Mouse (Mus musculus): ENCODE data around the gene Pam.
"Not testable (repeated sequence)": the region's sequence is repeated elsewhere in the genome, so short reads cannot be mapped to it uniquely, and the experiment has no call there.

Gene Pam

GRCm38 (mm10) chr1:97769294-97769903, 326.0 kb downstream of the Pam start:
- DNase-seq (ENCODE audit: low spot score in 2 of 2): peak; percentile 33 to 37

- no peak for DNase-seq (ENCODE audit: low spot score in 2 of 2)
Observed at GRCm38 (mm10) chr1:97768906-97769293, 326.5 kb downstream of the Pam start.

- no peak for DNase-seq (ENCODE audit: low spot score in 2 of 2)
Observed at GRCm38 (mm10) chr1:97768089-97768488, 327.4 kb downstream of the Pam start.

- not testable (repeated sequence) for DNase-seq (ENCODE audit: low spot score in 2 of 2)
Observed at GRCm38 (mm10) chr1:97765712-97766111, 329.7 kb downstream of the Pam start.

- no peak for DNase-seq (ENCODE audit: low spot score in 2 of 2)
Observed at GRCm38 (mm10) chr1:97761477-97761876, 334.0 kb downstream of the Pam start.

GRCm38 (mm10) chr1:97760598-97760997, 334.8 kb downstream of the Pam start:
- no peak for DNase-seq (ENCODE audit: low spot score in 2 of 2)

- no peak for DNase-seq (ENCODE audit: low spot score in 2 of 2)
Observed at GRCm38 (mm10) chr1:97759841-97760240, 335.6 kb downstream of the Pam start.

GRCm38 (mm10) chr1:97754392-97754791, 341.1 kb downstream of the Pam start:
- DNase-seq (ENCODE audit: low spot score in 2 of 2): no peak

GRCm38 (mm10) chr1:97753216-97753615, 342.2 kb downstream of the Pam start:
- DNase-seq (ENCODE audit: low spot score in 2 of 2): no peak

GRCm38 (mm10) chr1:97748163-97748562, 347.3 kb downstream of the Pam start:
- DNase-seq (ENCODE audit: low spot score in 2 of 2): no peak

- DNase-seq (ENCODE audit: low spot score in 2 of 2): no peak
Observed at GRCm38 (mm10) chr1:97746261-97746660, 349.2 kb downstream of the Pam start.

GRCm38 (mm10) chr1:97745712-97746111, 349.7 kb downstream of the Pam start:
- DNase-seq (ENCODE audit: low spot score in 2 of 2): no peak
